In the genomic region with DNA sequence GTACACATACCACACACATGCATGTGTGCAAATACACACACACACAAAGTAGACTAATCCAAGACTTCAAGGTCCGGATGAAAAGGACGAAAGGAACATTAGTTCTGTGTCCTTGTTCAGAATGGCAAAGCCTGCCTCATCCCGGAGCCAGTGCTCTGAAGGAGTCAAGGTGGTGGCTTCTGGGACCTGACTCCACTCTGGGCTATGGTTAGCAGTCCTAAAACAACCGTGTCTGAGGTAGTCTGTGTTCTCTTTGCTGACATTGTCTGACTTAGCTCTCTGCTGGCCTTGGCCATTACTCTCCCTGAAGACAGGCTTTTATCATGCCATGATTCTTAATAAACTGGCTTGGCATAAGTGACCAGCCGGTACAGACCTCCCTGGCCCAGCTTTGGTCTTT, we compare ENCODE assay signal across 15 mouse cellular contexts. TPM values are rescaled to one million over a fixed set of nuclear protein-coding genes. Genes with fewer than 3 reads are reported as not detected.
"Had no signal": no experiment of that assay in that cellular context is flagged by ENCODE, and none has a peak within 500 bp of the region (broad histone marks: within the 10 kb centered on the region; RNA-seq: fewer than 3 reads in every experiment).

No protein-coding gene starts in this region.

- DNase-seq: cerebellum, postnatal 14 days; cerebellum, postnatal 25 days; cerebellum, postnatal 36 days; embryo, embryonic 11 days; forebrain, postnatal 0 days; gastrocnemius, adult 2 months; gastrocnemius, postnatal 10 days; gastrocnemius, postnatal 14 days; gastrocnemius, postnatal 25 days; gastrocnemius, postnatal 36 days; heart, adult 18-20 months; heart, adult 2 months had no signal

RNA-seq across cellular contexts. Expression of gene Mgst2, which starts 0.7 kb away (rescaled TPM):
- total RNA-seq: forebrain, postnatal 0 days had no signal
- polyA plus RNA-seq: erythroblast, embryonic 14.5 days; forebrain, embryonic 12.5 days; forebrain, embryonic 14.5 days had no signal
